Mouse (Mus musculus): ENCODE measurements around the gene Lrfn1.

GRCm38 (mm10) chr7:28436271-28436904, 15.4 kb upstream of the Lrfn1 start:
- peak; percentile 36; the same call in 1 of the 2 replicates for TF ChIP-seq POLR2A (IDR thresholded peaks at IDR 0.05; ENCODE audit: borderline replicate concordance, insufficient read depth, low read length)
- TF ChIP-seq CTCF (IDR thresholded peaks at IDR 0.05; ENCODE audit: borderline replicate concordance, insufficient read depth, low read depth, low read length): peak; percentile 64
